Mouse (Mus musculus) megakaryocyte progenitor cell, adult 5-6 weeks (primary cell): Measurements from ENCODE around the gene Gon7. TPM values are rescaled to one million over a fixed set of nuclear protein-coding genes. Genes with fewer than 3 reads are reported as not detected.
A peak's percentile ranks its signal among the peaks of the same experiment; 100 is the strongest.

Experiments used
- ATAC-seq: replicated peaks from 2 replicates; pipeline ENCODE4 v1.8.0; 2016; ENCODE audit warnings: mild to moderate bottlenecking, moderate TSS enrichment, inconsistent platforms; ENCODE audit not compliant: poor library complexity
- total RNA-seq, 2 experiments: library from RNA; stranded (forward) in 1 of 2; stranded (reverse) in 1 of 2; fragments of 157-497, 149-512 nt in 1 of 2; fragments of 200-1000 nt in 1 of 2; gene quantifications; 2 replicates each; pipeline versions ENCODE4 v1.2.3 to v1.2.4; 2015 to 2017

Gene Gon7
- total RNA-seq, 2 experiments from 2014 or later = 17.5 to 19.6 TPM

GRCm38 (mm10) chr12:102743589-102744574 lies 13.7 kb downstream of the Gon7 start, which contains the start of the genes Moap1 and Tmem251:
TSS of gene Moap1 (minus strand) at chr12:102743661.
TSS of gene Tmem251 (plus strand) at chr12:102743762.
- ATAC-seq = peak; percentile 82

GRCm38 (mm10) chr12:102743036-102743588 lies 14.5 kb downstream of the Gon7 start:
- peak; percentile 18 for ATAC-seq

- no peak for ATAC-seq
Measured at GRCm38 (mm10) chr12:102742056-102742455, 15.5 kb downstream of the Gon7 start.

GRCm38 (mm10) chr12:102740285-102740684 lies 17.3 kb downstream of the Gon7 start:
- peak; percentile 30 for ATAC-seq

- ATAC-seq = no peak
Measured at GRCm38 (mm10) chr12:102739096-102739495, 18.5 kb downstream of the Gon7 start.

GRCm38 (mm10) chr12:102733381-102733780 lies 24.2 kb downstream of the Gon7 start:
- peak; percentile 87 for ATAC-seq

- ATAC-seq = no peak
Measured at GRCm38 (mm10) chr12:102730798-102731619, 26.6 kb downstream of the Gon7 start.

GRCm38 (mm10) chr12:102729855-102730797 lies 27.5 kb downstream of the Gon7 start:
- ATAC-seq = peak; percentile 88

GRCm38 (mm10) chr12:102725761-102726175 lies 31.8 kb downstream of the Gon7 start:
- ATAC-seq = no peak

- no peak for ATAC-seq
Measured at GRCm38 (mm10) chr12:102725146-102725545, 32.5 kb downstream of the Gon7 start.

- ATAC-seq = no peak
Measured at GRCm38 (mm10) chr12:102723861-102724260, 33.7 kb downstream of the Gon7 start.

- no peak for ATAC-seq
Measured at GRCm38 (mm10) chr12:102722966-102723365, 34.6 kb downstream of the Gon7 start.

- no peak for ATAC-seq
Measured at GRCm38 (mm10) chr12:102722451-102722850, 35.2 kb downstream of the Gon7 start.

GRCm38 (mm10) chr12:102719552-102720315 lies 37.9 kb downstream of the Gon7 start:
- ATAC-seq = peak; percentile 83

GRCm38 (mm10) chr12:102714654-102715395 lies 42.8 kb downstream of the Gon7 start:
- peak; percentile 20; the same call in 1 of the 2 replicates for ATAC-seq

GRCm38 (mm10) chr12:102714116-102714515 lies 43.5 kb downstream of the Gon7 start:
- no peak for ATAC-seq

- ATAC-seq = peak; percentile 54
Measured at GRCm38 (mm10) chr12:102713153-102713865, 44.3 kb downstream of the Gon7 start.
